9 mouse cellular contexts compared by ENCODE assay signal in genomic region chr9:110070358-110070757, GRCm38 (mm10). TPM values are rescaled to one million over a fixed set of nuclear protein-coding genes. Genes with fewer than 3 reads are reported as not detected.
DNase-seq lines count a peak whose midpoint lies in the region; ATAC-seq and TF ChIP-seq lines count a peak whose summit lies in the region.
"Had no signal": no experiment of that assay in that cellular context is flagged by ENCODE, and none has a peak within 500 bp of the region (broad histone marks: within the 10 kb centered on the region; RNA-seq: fewer than 3 reads in every experiment).

No protein-coding gene starts in this region.

- H3K9me3 ChIP-seq in lung, embryonic 14.5 days (ENCODE audit: low read depth, low read length), result no peaks in the 10 kb centered on the region
- H3K9me3 ChIP-seq: liver, embryonic 15.5 days had no signal

- H3K36me3 ChIP-seq in lung, embryonic 14.5 days (ENCODE audit: insufficient read depth), result peaks cover 61% of the 10 kb centered on the region

- WGBS in lung, embryonic 14.5 days, result 65% methylated on average over 9 of the region's 9 CpGs
- WGBS in lung, adult 2 months, result 46% methylated on average over 9 of the region's 9 CpGs

- no peak for TF ChIP-seq CTCF in lung, embryonic 14.5 days (IDR thresholded peaks at IDR 0.05; ENCODE audit: low read depth)
- no peak for TF ChIP-seq CTCF in lung, adult 2 months (IDR thresholded peaks at IDR 0.05; ENCODE audit: insufficient read depth, low read length)

- ATAC-seq in lung, embryonic 14.5 days (ENCODE audit: insufficient read depth), result peak; percentile 83; the same call in 1 of the 2 replicates
- peak; percentile 36; the same call in 1 of the 2 replicates for ATAC-seq in cerebellum, adult (ENCODE audit: insufficient number of reproducible peaks, low FRiP score, low TSS enrichment)

- no peak overlapping the region for H3K9ac ChIP-seq in lung, embryonic 14.5 days
- H3K9ac ChIP-seq: liver, embryonic 15.5 days had no signal

- H3K4me1 ChIP-seq in lung, embryonic 14.5 days (ENCODE audit: insufficient read depth), result no peaks in the 10 kb centered on the region
- H3K4me1 ChIP-seq in lung, adult 2 months (ENCODE audit: control insufficient read depth, insufficient read depth, low read length), result no peaks in the 10 kb centered on the region
- H3K4me1 ChIP-seq: liver, embryonic 15.5 days had no signal

- TF ChIP-seq POLR2A in lung, adult 2 months (IDR thresholded peaks at IDR 0.05; ENCODE audit: borderline replicate concordance, extremely low read depth, low read depth, low read length), result no peak

- no peak overlapping the region for H3K4me3 ChIP-seq in lung, embryonic 14.5 days (ENCODE audit: low read depth, low read length)
- no peak overlapping the region for H3K4me3 ChIP-seq in lung, adult 2 months (replicated peaks; ENCODE audit: extremely low read depth, low read depth, low read length)
- H3K4me3 ChIP-seq: liver, embryonic 15.5 days had no signal

- peak; percentile 72 for DNase-seq in lung, embryonic 14.5 days
- DNase-seq in lung, adult 2 months, result no peak
- DNase-seq in gastrocnemius, postnatal 25 days, result peak; percentile 43
- peak; percentile 61 for DNase-seq in lung, postnatal 10 days
- no peak for DNase-seq in retina, embryonic 14.5 days (ENCODE audit: low spot score)
- DNase-seq in spleen, adult 12 weeks (ENCODE audit: low spot score), result no peak
- DNase-seq in yolk sac, embryonic 10.5 days (ENCODE audit: low spot score), result no peak

- no peak overlapping the region for H3K4me2 ChIP-seq in lung, embryonic 14.5 days
- H3K4me2 ChIP-seq: liver, embryonic 15.5 days had no signal

- no peaks in the 10 kb centered on the region for H3K27me3 ChIP-seq in lung, embryonic 14.5 days (ENCODE audit: insufficient read depth, low read length)
- H3K27me3 ChIP-seq: liver, embryonic 15.5 days had no signal

- no peak overlapping the region for H3K27ac ChIP-seq in lung, embryonic 14.5 days (ENCODE audit: low read depth)
- H3K27ac ChIP-seq: liver, embryonic 15.5 days had no signal

RNA-seq across cellular contexts. Expression of gene Smarcc1, which starts 47.1 kb away (rescaled TPM):
- polyA plus RNA-seq in lung, embryonic 14.5 days (2014; fragmentation: Nextera tagmentation; extraction: Ambion mirVana), result 160 TPM in 2 replicates
- polyA plus RNA-seq in lung, adult 2 months (2012; rRNA removed), result 11.5 and 11.9 TPM in 2 replicates
- 10 to 100 TPM; 19.5 to 19.6 TPM for total RNA-seq in gastrocnemius, postnatal 25 days (2021)

RNA-seq across cellular contexts. Expression of gene Dhx30, which starts 47.3 kb away (rescaled TPM):
- 124 and 137 TPM in 2 replicates for polyA plus RNA-seq in lung, embryonic 14.5 days (2014; fragmentation: Nextera tagmentation; extraction: Ambion mirVana)
- 61.1 and 70.7 TPM in 2 replicates for polyA plus RNA-seq in lung, adult 2 months (2012; rRNA removed)
- 10 to 100 TPM; 28.7 to 29.9 TPM for total RNA-seq in gastrocnemius, postnatal 25 days (2021)

Comparison
In these comparisons a context has a peak if more than half of its experiments do, and no peak if none do; other contexts are left out.
1. DNase-seq: peak in lung, embryonic 14.5 days (single experiment), gastrocnemius, postnatal 25 days (single experiment) and lung, postnatal 10 days (single experiment); none in lung, adult 2 months (single experiment), retina, embryonic 14.5 days (single experiment), spleen, adult 12 weeks (single experiment) and yolk sac, embryonic 10.5 days (single experiment).
2. RNA of gene Smarcc1, which starts 47.1 kb away (polyA plus RNA-seq): 160 TPM in lung, embryonic 14.5 days; 11.5 to 11.9 TPM in lung, adult 2 months; every median in the first group is over 10 times any median in the second.